Mouse (Mus musculus): ENCODE results near the gene Pced1a. TPM values are rescaled to one million over a fixed set of nuclear protein-coding genes. Genes with fewer than 3 reads are reported as not detected.

The Pced1a gene
- polyA plus RNA-seq, 1 experiment from 2014 or later = 11.8 TPM

GRCm38 (mm10) chr2:130404939-130405338 is 19.6 kb downstream of the Pced1a start, which contains the start of the genes Gm28372 and 1700020A23Rik:
Gm28372 (plus strand) TSS chr2:130405239.
1700020A23Rik (plus strand) TSS chr2:130405259.
- Histone ChIP-seq H3K27me3 (replicated peaks) (no peaks in the 10 kb centered on the region), H3K4me3 (no peak within 1 kb of the TSS), H3K27ac (no peak within 1 kb of the TSS), H3K4me2 (replicated peaks) (no peak within 1 kb of the TSS), H3K36me3 (no peaks in the 10 kb centered on the region), H3K9me3 (no peaks in the 10 kb centered on the region), H3K9ac (no peak within 1 kb of the TSS), H3K4me1 (no peaks in the 10 kb centered on the region)
- ATAC-seq (ENCODE audit: low FRiP score, low read depth) = no peak
- 93% methylated on average over 1 of the region's 1 CpGs for whole genome bisulfite sequencing

GRCm38 (mm10) chr2:130401891-130402290 is 22.6 kb downstream of the Pced1a start:
- peaks cover 10% of the 10 kb centered on the region; the same call in 1 of the 2 replicates for H3K4me1 ChIP-seq
- H3K27me3 ChIP-seq (replicated peaks) = peaks cover 7% of the 10 kb centered on the region; the same call in 1 of the 2 replicates
- 86% methylated on average over 4 of the region's 4 CpGs for WGBS
- no peaks in the 10 kb centered on the region for H3K36me3 ChIP-seq
- no peak overlapping the region for H3K9ac ChIP-seq
- no peak overlapping the region for H3K4me2 ChIP-seq (replicated peaks)
- no peak for ATAC-seq (ENCODE audit: low FRiP score, low read depth)
- H3K27ac ChIP-seq = no peak overlapping the region
- H3K9me3 ChIP-seq = no peaks in the 10 kb centered on the region
- H3K4me3 ChIP-seq = no peak overlapping the region

GRCm38 (mm10) chr2:130400046-130400445 is 24.5 kb downstream of the Pced1a start:
- H3K4me1 ChIP-seq = peaks cover 15% of the 10 kb centered on the region
- ATAC-seq (ENCODE audit: low FRiP score, low read depth) = no peak
- no peak overlapping the region for H3K9ac ChIP-seq
- no peak overlapping the region for H3K4me3 ChIP-seq
- no peak overlapping the region for H3K4me2 ChIP-seq (replicated peaks)
- no peak overlapping the region for H3K27ac ChIP-seq
- H3K36me3 ChIP-seq = no peaks in the 10 kb centered on the region
- H3K9me3 ChIP-seq = no peaks in the 10 kb centered on the region
- H3K27me3 ChIP-seq (replicated peaks) = peaks cover 7% of the 10 kb centered on the region; the same call in 1 of the 2 replicates
- WGBS = 95% methylated on average over 1 of the region's 1 CpGs

GRCm38 (mm10) chr2:130398091-130398490 is 26.4 kb downstream of the Pced1a start:
- H3K36me3 ChIP-seq = no peaks in the 10 kb centered on the region
- no peak overlapping the region for H3K27ac ChIP-seq
- H3K4me3 ChIP-seq = peak overlapping the region; percentile 58
- WGBS = 16% methylated on average over 14 of the region's 14 CpGs
- peaks cover 7% of the 10 kb centered on the region; the same call in 1 of the 2 replicates for H3K27me3 ChIP-seq (replicated peaks)
- no peaks in the 10 kb centered on the region for H3K9me3 ChIP-seq
- peak overlapping the region; percentile 96 for H3K4me2 ChIP-seq (replicated peaks)
- H3K4me1 ChIP-seq = peaks cover 15% of the 10 kb centered on the region
- ATAC-seq (ENCODE audit: low FRiP score, low read depth) = no peak
- no peak overlapping the region for H3K9ac ChIP-seq

- Histone ChIP-seq H3K27ac (0 out of 2 replicates have a peak within 1 kb of the TSS, but pooled peaks have one; percentile 17), H3K27me3 (replicated peaks) (peaks cover 7% of the 10 kb centered on the region; the same call in 1 of the 2 replicates), H3K9me3 (no peaks in the 10 kb centered on the region), H3K4me2 (replicated peaks) (peak within 1 kb of the TSS; percentile 96), H3K9ac (peak within 1 kb of the TSS; percentile 69), H3K4me1 (peaks cover 15% of the 10 kb centered on the region), H3K36me3 (no peaks in the 10 kb centered on the region), H3K4me3 (peak within 1 kb of the TSS; percentile 58)
- 2% methylated on average over 51 of the region's 53 CpGs for WGBS
- peak; percentile 88 for ATAC-seq (ENCODE audit: low FRiP score, low read depth)
These were observed 27.1 kb downstream of the Pced1a start, which contains the start of gene Cpxm1 for GRCm38 (mm10) chr2:130397186-130397985. Cpxm1 (minus strand) TSS chr2:130397574.

- Histone ChIP-seq H3K9ac (no peak overlapping the region), H3K4me2 (replicated peaks) (no peak overlapping the region), H3K27me3 (replicated peaks) (peaks cover 7% of the 10 kb centered on the region; the same call in 1 of the 2 replicates), H3K36me3 (peaks cover 2% of the 10 kb centered on the region; the same call in 1 of the 2 replicates), H3K9me3 (no peaks in the 10 kb centered on the region), H3K4me3 (no peak overlapping the region), H3K27ac (no peak overlapping the region), H3K4me1 (peaks cover 15% of the 10 kb centered on the region)
- ATAC-seq (ENCODE audit: low FRiP score, low read depth) = no peak
- WGBS = 93% methylated on average over 11 of the region's 11 CpGs
These were observed 28.8 kb downstream of the Pced1a start for GRCm38 (mm10) chr2:130395696-130396095.

GRCm38 (mm10) chr2:130392836-130393235 is 31.7 kb downstream of the Pced1a start:
- no peak overlapping the region for H3K4me3 ChIP-seq
- 91% methylated on average over 3 of the region's 3 CpGs for WGBS
- H3K36me3 ChIP-seq = peaks cover 4% of the 10 kb centered on the region; the same call in 1 of the 2 replicates
- no peaks in the 10 kb centered on the region for H3K9me3 ChIP-seq
- ATAC-seq (ENCODE audit: low FRiP score, low read depth) = no peak
- 0 out of 2 replicates have a peak, but pooled peaks cover under 1% of the 10 kb centered on the region for H3K27me3 ChIP-seq (replicated peaks)
- no peak overlapping the region for H3K4me2 ChIP-seq (replicated peaks)
- peaks cover 13% of the 10 kb centered on the region for H3K4me1 ChIP-seq
- H3K27ac ChIP-seq = no peak overlapping the region
- H3K9ac ChIP-seq = no peak overlapping the region

GRCm38 (mm10) chr2:130390993-130391625 is 33.4 kb downstream of the Pced1a start:
- H3K9ac ChIP-seq = no peak overlapping the region
- no peaks in the 10 kb centered on the region for H3K9me3 ChIP-seq
- 85% methylated on average over 11 of the region's 11 CpGs for WGBS
- H3K4me2 ChIP-seq (replicated peaks) = no peak overlapping the region
- no peaks in the 10 kb centered on the region for H3K27me3 ChIP-seq (replicated peaks)
- peaks cover 4% of the 10 kb centered on the region; the same call in 1 of the 2 replicates for H3K36me3 ChIP-seq
- ATAC-seq (ENCODE audit: low FRiP score, low read depth) = no peak
- no peak overlapping the region for H3K27ac ChIP-seq
- no peak overlapping the region for H3K4me3 ChIP-seq
- H3K4me1 ChIP-seq = no peaks in the 10 kb centered on the region

GRCm38 (mm10) chr2:130388796-130389195 is 35.7 kb downstream of the Pced1a start:
- 77% methylated on average over 2 of the region's 2 CpGs for WGBS
- Histone ChIP-seq H3K9ac (no peak overlapping the region), H3K4me3 (no peak overlapping the region), H3K27ac (no peak overlapping the region), H3K27me3 (replicated peaks) (no peaks in the 10 kb centered on the region), H3K9me3 (no peaks in the 10 kb centered on the region), H3K4me2 (replicated peaks) (no peak overlapping the region), H3K36me3 (peaks cover 4% of the 10 kb centered on the region; the same call in 1 of the 2 replicates), H3K4me1 (no peaks in the 10 kb centered on the region)
- no peak for ATAC-seq (ENCODE audit: low FRiP score, low read depth)

- no peak overlapping the region for H3K4me3 ChIP-seq
- no peak overlapping the region for H3K27ac ChIP-seq
- peaks cover 4% of the 10 kb centered on the region; the same call in 1 of the 2 replicates for H3K36me3 ChIP-seq
- no peaks in the 10 kb centered on the region for H3K4me1 ChIP-seq
- no peak for ATAC-seq (ENCODE audit: low FRiP score, low read depth)
- H3K9me3 ChIP-seq = no peaks in the 10 kb centered on the region
- H3K9ac ChIP-seq = no peak overlapping the region
- no peaks in the 10 kb centered on the region for H3K27me3 ChIP-seq (replicated peaks)
- WGBS = 67% methylated on average over 1 of the region's 1 CpGs
- H3K4me2 ChIP-seq (replicated peaks) = no peak overlapping the region
These were observed 38.3 kb downstream of the Pced1a start for GRCm38 (mm10) chr2:130386212-130386611.

GRCm38 (mm10) chr2:130383895-130384294 is 40.6 kb downstream of the Pced1a start:
- H3K36me3 ChIP-seq = no peaks in the 10 kb centered on the region
- no peak overlapping the region for H3K27ac ChIP-seq
- no peak overlapping the region for H3K4me2 ChIP-seq (replicated peaks)
- no peaks in the 10 kb centered on the region for H3K9me3 ChIP-seq
- H3K9ac ChIP-seq = no peak overlapping the region
- H3K4me1 ChIP-seq = no peaks in the 10 kb centered on the region
- H3K27me3 ChIP-seq (replicated peaks) = no peaks in the 10 kb centered on the region
- WGBS = 76% methylated on average over 6 of the region's 6 CpGs
- no peak for ATAC-seq (ENCODE audit: low FRiP score, low read depth)
- H3K4me3 ChIP-seq = no peak overlapping the region

GRCm38 (mm10) chr2:130383205-130383604 is 41.3 kb downstream of the Pced1a start:
- no peak for ATAC-seq (ENCODE audit: low FRiP score, low read depth)
- H3K4me1 ChIP-seq = no peaks in the 10 kb centered on the region
- H3K9ac ChIP-seq = no peak overlapping the region
- H3K4me2 ChIP-seq (replicated peaks) = no peak overlapping the region
- H3K36me3 ChIP-seq = no peaks in the 10 kb centered on the region
- H3K27me3 ChIP-seq (replicated peaks) = no peaks in the 10 kb centered on the region
- 42% methylated on average over 3 of the region's 3 CpGs for WGBS
- no peak overlapping the region for H3K27ac ChIP-seq
- no peak overlapping the region for H3K4me3 ChIP-seq
- no peaks in the 10 kb centered on the region for H3K9me3 ChIP-seq
